Mouse (Mus musculus) embryonic fibroblast, embryonic 13.5 days (primary cell): ENCODE measurements around the gene Ddit4.

ENCODE experiments used
- CTCF ChIP-seq: IDR thresholded peaks from 2 replicates; pipeline ENCODE4 v1.5.1; 2011; ENCODE audit warnings: mild to moderate bottlenecking, control low read depth, low read length, moderate library complexity, borderline replicate concordance; ENCODE audit not compliant: insufficient read depth
- POLR2A ChIP-seq: IDR thresholded peaks from 2 replicates; pipeline ENCODE4 v1.6.1; 2011; ENCODE audit warnings: low read depth, mild to moderate bottlenecking, control low read depth, low read length, moderate library complexity

- TF ChIP-seq POLR2A (no peak), CTCF (no peak)
These were observed 23.2 kb upstream of the Ddit4 start for GRCm38 (mm10) chr10:59974786-59975185.
